Mouse (Mus musculus): Measurements from ENCODE around the gene Zfp296. TPM values are rescaled to one million over a fixed set of nuclear protein-coding genes. Genes with fewer than 3 reads are reported as not detected.

Gene Zfp296
- total RNA-seq (2017) = 5.3 and 5.9 TPM in 2 replicates

GRCm38 (mm10) chr7:19577141-19577852 lies at the start of gene Zfp296, which contains the start of gene Gemin7:
Gene Zfp296 (plus strand): TSS chr7:19577287.
Gene Gemin7 (minus strand): TSS chr7:19577595.
- peak; percentile 33 to 46 for ATAC-seq (replicated peaks in 1 of 2; ENCODE audit: insufficient read depth in 1 of 2, low FRiP score in 2 of 2, low TSS enrichment in 1 of 2, low read depth in 1 of 2, poor library complexity in 2 of 2, severe bottlenecking in 2 of 2)

- ATAC-seq (replicated peaks in 1 of 2; ENCODE audit: insufficient read depth in 1 of 2, low FRiP score in 2 of 2, low TSS enrichment in 1 of 2, low read depth in 1 of 2, poor library complexity in 2 of 2, severe bottlenecking in 2 of 2) = 0 out of 4 replicates have a peak, but pooled peaks of 1 of the 2 experiments have one; percentile 23
These were observed 46.0 kb upstream of the Zfp296 start for GRCm38 (mm10) chr7:19531077-19531476.

DNA sequence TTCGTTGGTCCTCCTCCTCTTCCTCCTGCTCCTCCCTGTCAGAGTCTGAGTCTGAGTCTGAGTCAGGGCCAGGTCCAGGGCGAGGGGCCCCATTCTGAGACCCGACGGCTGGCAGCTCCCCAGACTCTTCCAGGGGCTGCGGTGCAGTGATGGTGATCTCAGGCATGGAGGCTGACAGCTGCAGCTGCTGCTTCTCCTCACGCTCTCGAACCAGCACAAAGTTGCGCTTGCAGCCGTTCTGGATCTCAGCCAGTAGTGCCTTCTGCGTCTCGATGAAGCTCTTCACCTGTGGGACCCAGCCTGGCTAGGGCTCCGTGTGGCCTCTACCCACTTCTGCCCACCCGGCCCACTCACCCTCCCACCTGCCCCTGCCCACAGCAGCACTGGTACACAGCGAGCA lies 44.8 kb upstream of the Zfp296 start:
- ATAC-seq (replicated peaks in 1 of 2; ENCODE audit: insufficient read depth in 1 of 2, low FRiP score in 2 of 2, low TSS enrichment in 1 of 2, low read depth in 1 of 2, poor library complexity in 2 of 2, severe bottlenecking in 2 of 2) = no peak

DNA sequence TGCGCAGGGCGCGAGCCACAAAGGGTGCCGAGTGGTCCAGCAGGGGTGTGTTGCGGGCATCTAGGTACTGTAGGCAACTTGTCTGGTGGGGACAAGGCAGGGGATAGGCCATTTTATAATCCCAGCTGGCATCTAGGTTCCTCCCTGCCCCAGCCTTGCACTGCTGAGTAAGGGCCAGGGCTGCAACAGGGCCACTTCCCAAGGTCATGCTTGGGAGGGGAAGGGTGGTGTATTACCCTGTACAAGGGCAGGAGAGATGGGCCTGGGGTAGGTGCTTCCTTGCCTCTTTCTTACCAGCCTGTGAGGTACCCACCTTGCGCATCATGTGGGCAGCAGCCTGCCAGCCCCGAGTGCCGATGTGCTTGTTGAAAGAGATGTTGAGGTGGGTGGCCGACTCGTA lies 42.4 kb upstream of the Zfp296 start:
- no peak for ATAC-seq (replicated peaks in 1 of 2; ENCODE audit: insufficient read depth in 1 of 2, low FRiP score in 2 of 2, low TSS enrichment in 1 of 2, low read depth in 1 of 2, poor library complexity in 2 of 2, severe bottlenecking in 2 of 2)

DNA sequence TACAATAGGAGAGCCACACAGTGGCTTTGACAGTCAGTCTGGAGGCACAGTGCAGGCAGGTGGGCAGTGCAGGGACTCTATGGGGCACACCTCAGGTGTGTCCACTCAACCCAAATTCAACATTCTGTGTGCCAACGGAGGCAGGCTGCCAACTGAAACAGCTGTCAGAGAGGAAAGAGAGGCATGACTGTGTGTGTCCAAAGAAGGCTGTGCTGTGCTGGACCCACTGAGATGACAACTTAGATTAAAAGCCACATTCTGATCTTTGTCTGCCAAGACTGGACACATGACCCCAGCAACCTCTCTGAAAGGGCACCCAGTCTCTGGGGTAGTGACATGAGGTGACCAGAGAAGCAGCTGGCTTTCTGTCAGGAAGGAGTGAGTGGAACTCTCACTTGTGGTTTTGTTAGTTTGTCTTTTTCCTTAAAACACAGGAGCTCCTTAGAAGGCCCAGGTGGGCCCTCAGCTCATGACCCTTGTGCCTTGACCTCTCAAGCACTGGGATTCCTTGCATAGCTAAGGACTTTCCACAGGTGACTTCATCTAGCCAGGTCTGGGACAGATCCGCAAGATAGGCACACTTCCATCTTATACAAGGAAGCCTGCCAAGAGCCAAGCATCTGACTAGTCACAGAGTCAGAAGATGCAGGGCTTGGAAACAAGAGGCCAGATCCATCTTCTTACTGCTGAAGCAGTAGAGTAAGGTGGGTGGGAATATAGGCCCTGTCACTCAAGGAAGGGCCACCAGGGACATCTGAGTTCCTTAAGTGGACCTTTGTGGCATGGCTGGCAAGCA lies 36.1 kb upstream of the Zfp296 start:
- no peak for ATAC-seq (replicated peaks in 1 of 2; ENCODE audit: insufficient read depth in 1 of 2, low FRiP score in 2 of 2, low TSS enrichment in 1 of 2, low read depth in 1 of 2, poor library complexity in 2 of 2, severe bottlenecking in 2 of 2)

DNA sequence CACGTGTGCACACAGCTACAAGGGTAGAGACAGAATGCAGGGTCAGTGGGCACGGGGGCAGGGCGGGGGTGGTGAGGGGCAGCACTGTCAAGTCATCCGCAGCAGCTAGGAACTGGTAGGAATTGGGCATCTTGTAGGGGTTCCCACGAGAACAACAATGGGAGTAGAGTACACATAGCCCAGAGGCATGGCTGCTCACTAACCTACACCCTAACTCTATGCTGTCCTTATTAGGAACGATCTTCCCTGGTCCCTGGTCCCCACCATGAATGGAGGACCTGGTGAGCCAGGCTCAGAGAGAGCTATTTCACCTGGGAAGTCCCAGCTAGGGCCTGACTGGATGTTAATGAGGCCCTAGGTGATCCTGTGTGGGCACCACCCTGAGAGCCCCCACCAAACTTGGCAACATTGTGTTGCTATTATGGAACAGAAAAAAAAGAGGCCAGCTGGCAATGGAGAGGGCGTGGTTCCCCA lies 35.4 kb upstream of the Zfp296 start:
- no peak for ATAC-seq (replicated peaks in 1 of 2; ENCODE audit: insufficient read depth in 1 of 2, low FRiP score in 2 of 2, low TSS enrichment in 1 of 2, low read depth in 1 of 2, poor library complexity in 2 of 2, severe bottlenecking in 2 of 2)

- ATAC-seq (replicated peaks in 1 of 2; ENCODE audit: insufficient read depth in 1 of 2, low FRiP score in 2 of 2, low TSS enrichment in 1 of 2, low read depth in 1 of 2, poor library complexity in 2 of 2, severe bottlenecking in 2 of 2) = no peak; a peak in 1 of 4 replicates
These were observed 34.9 kb upstream of the Zfp296 start for GRCm38 (mm10) chr7:19542155-19542691.

- peak; percentile 80 to 84 for ATAC-seq (replicated peaks in 1 of 2; ENCODE audit: insufficient read depth in 1 of 2, low FRiP score in 2 of 2, low TSS enrichment in 1 of 2, low read depth in 1 of 2, poor library complexity in 2 of 2, severe bottlenecking in 2 of 2)
These were observed 33.5 kb upstream of the Zfp296 start for GRCm38 (mm10) chr7:19543584-19543983.

DNA sequence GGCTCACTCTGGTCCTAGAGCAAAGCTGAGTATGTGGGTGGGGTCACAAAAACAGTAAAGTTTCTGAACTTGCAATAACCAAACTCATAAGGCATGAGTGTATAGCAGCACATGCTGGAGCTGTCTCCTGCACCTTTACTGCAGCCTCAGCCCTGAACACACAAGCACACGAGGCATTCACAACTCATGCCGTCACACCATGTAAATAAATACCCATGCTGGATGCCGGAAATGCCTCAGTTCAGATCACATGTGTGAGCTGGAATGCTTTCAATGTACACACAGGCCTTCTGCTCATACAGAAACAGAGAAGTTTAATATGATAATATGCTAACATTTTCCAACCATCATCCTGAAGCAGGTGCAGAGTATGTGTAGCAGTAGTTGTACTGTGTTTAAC lies 31.1 kb upstream of the Zfp296 start:
- ATAC-seq (replicated peaks in 1 of 2; ENCODE audit: insufficient read depth in 1 of 2, low FRiP score in 2 of 2, low TSS enrichment in 1 of 2, low read depth in 1 of 2, poor library complexity in 2 of 2, severe bottlenecking in 2 of 2) = no peak

DNA sequence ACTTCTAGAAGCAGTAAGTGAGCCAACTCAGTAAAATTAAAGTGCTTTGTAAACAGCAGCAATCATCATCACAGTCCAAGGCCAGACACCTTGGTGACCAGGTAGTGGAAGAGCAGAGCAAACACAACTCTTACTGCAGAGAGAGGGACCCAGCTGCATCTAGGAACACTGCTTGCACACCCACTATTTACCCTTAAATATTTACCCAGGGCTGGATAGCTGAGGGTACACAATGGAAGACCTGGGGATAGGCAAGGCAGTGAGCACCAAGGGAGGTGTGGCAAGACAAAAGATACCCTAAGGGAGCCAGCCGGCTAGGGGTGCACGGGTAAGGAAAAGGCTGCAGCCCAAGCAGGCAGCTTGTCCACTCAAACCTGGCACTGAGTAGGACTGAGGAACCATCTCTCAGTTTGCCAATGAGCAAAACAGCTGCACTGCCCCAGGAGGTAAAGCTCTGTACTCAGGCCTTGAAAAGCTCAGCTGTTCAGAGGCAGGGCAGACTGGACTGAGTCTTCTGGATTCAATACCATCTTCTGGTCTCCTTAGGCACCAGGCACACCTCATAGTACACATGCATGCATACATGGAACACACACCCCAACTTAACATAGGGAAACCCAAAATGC lies 29.6 kb upstream of the Zfp296 start:
- ATAC-seq (replicated peaks in 1 of 2; ENCODE audit: insufficient read depth in 1 of 2, low FRiP score in 2 of 2, low TSS enrichment in 1 of 2, low read depth in 1 of 2, poor library complexity in 2 of 2, severe bottlenecking in 2 of 2) = no peak

DNA sequence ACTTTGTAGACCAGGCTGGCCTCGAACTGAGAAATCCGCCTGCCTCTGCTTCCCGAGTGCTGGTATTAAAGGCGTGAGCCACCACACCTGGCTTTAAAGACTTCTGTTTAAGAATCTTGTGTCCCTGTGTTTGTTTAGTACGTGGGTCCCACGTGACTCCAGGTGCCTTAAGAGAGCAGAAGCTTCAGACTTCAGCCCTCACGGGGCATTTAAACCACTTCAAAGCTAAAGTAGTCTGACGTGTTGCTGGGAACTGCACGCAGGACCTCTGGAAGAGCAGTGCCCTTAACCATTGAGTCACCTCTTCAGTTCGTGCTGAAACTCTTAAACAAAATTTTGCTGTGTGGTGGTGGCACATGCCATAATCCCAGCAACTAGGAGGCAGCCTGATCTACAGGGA lies 27.7 kb upstream of the Zfp296 start:
- ATAC-seq (replicated peaks in 1 of 2; ENCODE audit: insufficient read depth in 1 of 2, low FRiP score in 2 of 2, low TSS enrichment in 1 of 2, low read depth in 1 of 2, poor library complexity in 2 of 2, severe bottlenecking in 2 of 2) = no peak

GRCm38 (mm10) chr7:19551634-19552033 lies 25.5 kb upstream of the Zfp296 start:
- no peak for ATAC-seq (replicated peaks in 1 of 2; ENCODE audit: insufficient read depth in 1 of 2, low FRiP score in 2 of 2, low TSS enrichment in 1 of 2, low read depth in 1 of 2, poor library complexity in 2 of 2, severe bottlenecking in 2 of 2)

DNA sequence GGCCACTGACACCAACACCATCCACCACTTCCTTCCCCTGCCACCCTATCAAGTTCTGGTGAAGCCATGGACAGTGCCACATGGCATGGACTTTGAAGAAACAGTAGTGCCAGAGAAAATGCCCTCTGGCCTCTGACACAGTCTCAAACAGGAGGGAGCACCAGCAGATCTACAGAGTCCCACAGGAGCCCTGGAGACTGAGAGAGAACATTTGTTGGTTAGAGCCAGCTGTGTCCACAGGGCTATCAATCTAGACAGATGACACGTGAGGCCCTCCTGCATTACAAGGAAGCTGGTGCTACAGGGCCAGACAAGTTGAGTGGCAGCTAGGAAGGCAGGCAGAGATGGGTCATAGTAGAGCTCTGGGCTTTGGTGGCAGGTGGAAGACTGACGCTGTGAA lies 24.6 kb upstream of the Zfp296 start:
- ATAC-seq (replicated peaks in 1 of 2; ENCODE audit: insufficient read depth in 1 of 2, low FRiP score in 2 of 2, low TSS enrichment in 1 of 2, low read depth in 1 of 2, poor library complexity in 2 of 2, severe bottlenecking in 2 of 2) = peak; percentile 18 to 44; a peak in 3 of 4 replicates

DNA sequence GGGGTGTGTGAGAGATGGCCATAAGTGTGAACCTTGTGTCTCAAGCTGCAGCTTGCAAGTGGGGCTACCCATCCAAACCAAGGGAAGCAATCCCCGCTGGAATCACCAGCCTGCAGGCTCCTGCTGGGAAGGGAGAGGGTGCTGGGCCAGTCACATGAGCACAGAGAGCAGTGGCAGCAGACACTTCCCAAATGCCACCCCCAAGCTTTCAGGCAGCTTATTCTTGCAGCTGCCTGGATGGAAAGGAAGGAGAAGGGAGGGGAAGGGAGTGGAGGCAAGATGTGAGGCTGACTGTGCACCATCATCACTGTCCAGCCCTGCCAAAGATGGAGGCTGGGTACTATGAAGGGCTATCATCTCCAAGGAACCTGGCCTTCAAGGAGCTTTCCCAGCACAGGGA lies 22.9 kb upstream of the Zfp296 start:
- no peak for ATAC-seq (replicated peaks in 1 of 2; ENCODE audit: insufficient read depth in 1 of 2, low FRiP score in 2 of 2, low TSS enrichment in 1 of 2, low read depth in 1 of 2, poor library complexity in 2 of 2, severe bottlenecking in 2 of 2)

- no peak for ATAC-seq (replicated peaks in 1 of 2; ENCODE audit: insufficient read depth in 1 of 2, low FRiP score in 2 of 2, low TSS enrichment in 1 of 2, low read depth in 1 of 2, poor library complexity in 2 of 2, severe bottlenecking in 2 of 2)
These were observed 20.0 kb upstream of the Zfp296 start for GRCm38 (mm10) chr7:19557086-19557485.

DNA sequence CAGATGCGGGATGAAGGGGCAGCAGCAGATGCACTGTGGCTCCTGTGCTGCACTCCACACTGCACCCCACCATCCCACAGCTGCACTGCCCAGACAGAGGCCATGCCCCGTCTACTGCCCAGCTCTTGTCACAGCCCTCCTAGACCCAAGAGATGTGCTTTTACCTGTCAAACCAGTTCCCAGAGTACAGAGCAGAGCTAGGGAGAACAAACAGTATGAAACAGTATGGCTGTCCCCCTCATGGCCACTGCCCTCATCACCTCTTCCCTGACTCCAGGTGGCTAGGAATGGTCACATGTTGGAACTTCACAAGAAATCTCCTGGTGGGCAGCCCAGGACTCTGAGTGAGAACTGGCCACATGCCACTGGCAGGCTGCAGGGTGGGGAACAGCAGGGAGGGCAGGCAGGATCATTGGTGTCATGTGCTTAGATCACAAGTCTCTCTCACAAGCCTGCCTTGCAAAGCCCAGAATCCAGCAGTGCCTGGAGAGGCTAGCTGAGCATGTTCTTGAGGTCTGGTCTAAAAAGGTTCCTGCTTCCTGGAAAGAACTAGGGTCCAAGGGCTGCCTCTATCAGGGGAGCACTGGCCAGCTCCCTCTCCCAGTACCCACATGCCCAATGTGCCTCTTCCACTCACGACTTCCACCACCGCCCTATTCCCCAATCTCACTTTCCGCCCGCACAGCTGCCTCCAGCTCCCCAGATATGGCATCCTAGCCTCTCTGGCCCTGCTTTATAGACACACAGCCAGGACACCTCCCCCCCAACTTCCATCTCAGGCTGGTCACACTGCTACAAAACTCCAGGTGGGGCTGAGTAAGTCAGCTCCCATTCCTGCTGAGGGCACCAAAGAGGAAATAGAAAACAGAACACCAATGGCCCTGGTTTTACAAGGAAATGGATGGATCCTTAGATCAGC lies 18.8 kb upstream of the Zfp296 start:
- no peak for ATAC-seq (replicated peaks in 1 of 2; ENCODE audit: insufficient read depth in 1 of 2, low FRiP score in 2 of 2, low TSS enrichment in 1 of 2, low read depth in 1 of 2, poor library complexity in 2 of 2, severe bottlenecking in 2 of 2)

GRCm38 (mm10) chr7:19558965-19559364 lies 18.1 kb upstream of the Zfp296 start:
- no peak for ATAC-seq (replicated peaks in 1 of 2; ENCODE audit: insufficient read depth in 1 of 2, low FRiP score in 2 of 2, low TSS enrichment in 1 of 2, low read depth in 1 of 2, poor library complexity in 2 of 2, severe bottlenecking in 2 of 2)
